Mouse (Mus musculus) layer of hippocampus, adult 9-10 months (tissue): ENCODE data around the gene 2410131K14Rik.

Experiments
- DNase-seq: peaks from one replicate; pipeline ENCODE4 v3.0.0; 2022; ENCODE audit warnings: low spot score

The 2410131K14Rik gene

GRCm38 (mm10) chr5:118244606-118245443 lies at the start of gene 2410131K14Rik, which contains the start of gene Rnft2:
Gene 2410131K14Rik, plus strand, starts transcription at chr5:118245227.
Gene Rnft2, minus strand, starts transcription at chr5:118245116.
- DNase-seq, result peak; percentile 98

- DNase-seq, result no peak
Measured at GRCm38 (mm10) chr5:118197421-118197820, 47.6 kb upstream of the 2410131K14Rik start.

- DNase-seq, result no peak
Measured at GRCm38 (mm10) chr5:118199670-118200069, 45.4 kb upstream of the 2410131K14Rik start.

- DNase-seq, result no peak
Measured at GRCm38 (mm10) chr5:118204675-118205440, 40.2 kb upstream of the 2410131K14Rik start.

- DNase-seq, result no peak
Measured at GRCm38 (mm10) chr5:118205852-118206251, 39.2 kb upstream of the 2410131K14Rik start.

GRCm38 (mm10) chr5:118214012-118214411 lies 31.0 kb upstream of the 2410131K14Rik start:
- no peak for DNase-seq

- no peak for DNase-seq
Measured at GRCm38 (mm10) chr5:118214418-118215154, 30.4 kb upstream of the 2410131K14Rik start.

GRCm38 (mm10) chr5:118217410-118217809 lies 27.6 kb upstream of the 2410131K14Rik start:
- peak; percentile 50 for DNase-seq

GRCm38 (mm10) chr5:118223142-118223757 lies 21.8 kb upstream of the 2410131K14Rik start:
- DNase-seq, result no peak

- DNase-seq, result no peak
Measured at GRCm38 (mm10) chr5:118230071-118230611, 14.9 kb upstream of the 2410131K14Rik start.

- DNase-seq, result no peak
Measured at GRCm38 (mm10) chr5:118236891-118237290, 8.1 kb upstream of the 2410131K14Rik start.

GRCm38 (mm10) chr5:118239671-118240070 lies 5.4 kb upstream of the 2410131K14Rik start:
- DNase-seq, result no peak

GRCm38 (mm10) chr5:118245606-118246308 lies 730 bp downstream of the 2410131K14Rik start:
- no peak for DNase-seq

- DNase-seq, result no peak
Measured at GRCm38 (mm10) chr5:118247378-118247777, 2.4 kb downstream of the 2410131K14Rik start.

GRCm38 (mm10) chr5:118250987-118251386 lies 6.0 kb downstream of the 2410131K14Rik start:
- DNase-seq, result no peak

GRCm38 (mm10) chr5:118253551-118253950 lies 8.5 kb downstream of the 2410131K14Rik start:
- no peak for DNase-seq

GRCm38 (mm10) chr5:118256981-118257380 lies 12.0 kb downstream of the 2410131K14Rik start:
- no peak for DNase-seq

GRCm38 (mm10) chr5:118259152-118259551 lies 14.1 kb downstream of the 2410131K14Rik start:
- no peak for DNase-seq

GRCm38 (mm10) chr5:118259636-118260035 lies 14.6 kb downstream of the 2410131K14Rik start:
- DNase-seq, result no peak

- DNase-seq, result no peak
Measured at GRCm38 (mm10) chr5:118260055-118260454, 15.0 kb downstream of the 2410131K14Rik start.

GRCm38 (mm10) chr5:118260642-118261041 lies 15.6 kb downstream of the 2410131K14Rik start:
- DNase-seq, result no peak
